Mouse (Mus musculus): ENCODE measurements around the gene Mrpl24. TPM values are rescaled to one million over a fixed set of nuclear protein-coding genes. Genes with fewer than 3 reads are reported as not detected.

Mrpl24 gene
- total and polyA plus RNA-seq, 3 experiments = 123 to 176 (median 166) TPM

GRCm38 (mm10) chr3:87946541-87946860 lies 27.2 kb downstream of the Mrpl24 start:
- no peaks in the 10 kb centered on the region for H3K79me2 ChIP-seq (replicated peaks; ENCODE audit: control insufficient read depth, extremely low read depth, insufficient read depth, poor library complexity, severe bottlenecking)
- H3K4me1 ChIP-seq (ENCODE audit: control insufficient read depth in 1 of 2, insufficient read depth in 2 of 2) = no peaks in the 10 kb centered on the region
- no peaks in the 10 kb centered on the region for H3K27me3 ChIP-seq (replicated peaks)
- H3K9me3 ChIP-seq (replicated peaks; ENCODE audit: low read length) = no peaks in the 10 kb centered on the region
- H3K9ac ChIP-seq (ENCODE audit: insufficient read depth, low read depth) = no peak overlapping the region
- dilution Hi-C loops (cut with MboI; ENCODE audit: extremely low pct_ligation_motif_present, extremely low pct_unique_long_range_greater_than_20kb, low sequenced_read_pairs) (no loop called here), in situ Hi-C loops (cut with MboI; ENCODE audit: low pct_ligation_motif_present, low pct_unique_long_range_greater_than_20kb, low sequenced_read_pairs) (no loop called here)
- H3K36me3 ChIP-seq (replicated peaks in 1 of 2; ENCODE audit: control insufficient read depth in 1 of 2, insufficient read depth in 1 of 2, low read length in 1 of 2) = peaks cover 18 to 46% of the 10 kb centered on the region in 2 experiments
- TF ChIP-seq ZNF384 (IDR thresholded peaks at IDR 0.05; ENCODE audit: low read depth, low read length) = no peak
- no peak for TF ChIP-seq CTCF (conservative IDR thresholded peaks at IDR 0.05 in 1 of 2, IDR thresholded peaks at IDR 0.05 in 1 of 2; ENCODE audit: low read depth in 2 of 2, low read length in 2 of 2)
- no peak for TF ChIP-seq SMC3 (IDR thresholded peaks at IDR 0.05; ENCODE audit: low read depth, low read length)
- TF ChIP-seq PAX5 (IDR thresholded peaks at IDR 0.05; ENCODE audit: low read length) = no peak
- DNase-seq (ENCODE audit: extremely low read depth) = no peak
- no peak overlapping the region for H3K4me3 ChIP-seq (replicated peaks in 1 of 3; ENCODE audit: low read depth in 2 of 3, low read length in 2 of 3, poor library complexity in 1 of 3)
- H3K4me2 ChIP-seq (ENCODE audit: insufficient read depth, low read depth, poor library complexity, severe bottlenecking) = no peak overlapping the region
- H3K27ac ChIP-seq (ENCODE audit: insufficient read depth, low read depth) = no peak overlapping the region

- H3K4me2 ChIP-seq (ENCODE audit: insufficient read depth, low read depth, poor library complexity, severe bottlenecking) = no peak overlapping the region
- no peaks in the 10 kb centered on the region for H3K27me3 ChIP-seq (replicated peaks)
- no peak overlapping the region for H3K27ac ChIP-seq (ENCODE audit: insufficient read depth, low read depth)
- no peaks in the 10 kb centered on the region for H3K9me3 ChIP-seq (replicated peaks; ENCODE audit: low read length)
- no peak for DNase-seq (ENCODE audit: extremely low read depth)
- no peaks in the 10 kb centered on the region for H3K79me2 ChIP-seq (replicated peaks; ENCODE audit: control insufficient read depth, extremely low read depth, insufficient read depth, poor library complexity, severe bottlenecking)
- in situ Hi-C loops (cut with MboI; ENCODE audit: low pct_ligation_motif_present, low pct_unique_long_range_greater_than_20kb, low sequenced_read_pairs) (no loop called here), dilution Hi-C loops (cut with MboI; ENCODE audit: extremely low pct_ligation_motif_present, extremely low pct_unique_long_range_greater_than_20kb, low sequenced_read_pairs) (no loop called here)
- H3K36me3 ChIP-seq (replicated peaks in 1 of 2; ENCODE audit: control insufficient read depth in 1 of 2, insufficient read depth in 1 of 2, low read length in 1 of 2) = peaks cover 12 to 39% of the 10 kb centered on the region in 2 experiments
- no peaks in the 10 kb centered on the region for H3K4me1 ChIP-seq (ENCODE audit: control insufficient read depth in 1 of 2, insufficient read depth in 2 of 2)
- TF ChIP-seq NELFE (IDR thresholded peaks at IDR 0.05; ENCODE audit: low read depth, low read length) (no peak), HCFC1 (IDR thresholded peaks at IDR 0.05; ENCODE audit: low read depth, low read length) (no peak), MAFK (IDR thresholded peaks at IDR 0.05; ENCODE audit: insufficient replicate concordance, low read length) (no peak), ZMIZ1 (IDR thresholded peaks at IDR 0.05; ENCODE audit: low read depth, low read length) (no peak), POLR2AphosphoS2 (IDR thresholded peaks at IDR 0.05; ENCODE audit: low read depth, low read length) (peak; percentile 43; the same call in 1 of the 2 replicates)
- H3K9ac ChIP-seq (ENCODE audit: insufficient read depth, low read depth) = no peak overlapping the region
- no peak overlapping the region for H3K4me3 ChIP-seq (replicated peaks in 1 of 3; ENCODE audit: low read depth in 2 of 3, low read length in 2 of 3, poor library complexity in 1 of 3)
Measured at GRCm38 (mm10) chr3:87947056-87947810, 27.9 kb downstream of the Mrpl24 start.

GRCm38 (mm10) chr3:87947811-87948199 lies 28.5 kb downstream of the Mrpl24 start:
- no peaks in the 10 kb centered on the region for H3K79me2 ChIP-seq (replicated peaks; ENCODE audit: control insufficient read depth, extremely low read depth, insufficient read depth, poor library complexity, severe bottlenecking)
- no peaks in the 10 kb centered on the region for H3K27me3 ChIP-seq (replicated peaks)
- in situ Hi-C loops (cut with MboI; ENCODE audit: low pct_ligation_motif_present, low pct_unique_long_range_greater_than_20kb, low sequenced_read_pairs) = no loop called here
- dilution Hi-C loops (cut with MboI; ENCODE audit: extremely low pct_ligation_motif_present, extremely low pct_unique_long_range_greater_than_20kb, low sequenced_read_pairs) = no loop called here
- H3K9me3 ChIP-seq (replicated peaks; ENCODE audit: low read length) = no peaks in the 10 kb centered on the region
- TF ChIP-seq RAD21 (IDR thresholded peaks at IDR 0.05; ENCODE audit: low read depth, low read length) (no peak), TBP (conservative IDR thresholded peaks at IDR 0.05; ENCODE audit: low read depth, low read length) (no peak), BHLHE40 (IDR thresholded peaks at IDR 0.05; ENCODE audit: low read depth, low read length) (no peak), CTCF (conservative IDR thresholded peaks at IDR 0.05 in 1 of 2, IDR thresholded peaks at IDR 0.05 in 1 of 2; ENCODE audit: low read depth in 2 of 2, low read length in 2 of 2) (no peak), JUND (conservative IDR thresholded peaks at IDR 0.05; ENCODE audit: low read depth, low read length) (no peak), ZNF384 (IDR thresholded peaks at IDR 0.05; ENCODE audit: low read depth, low read length) (no peak), E2F4 (IDR thresholded peaks at IDR 0.05; ENCODE audit: insufficient replicate concordance, low read depth, low read length) (no peak), CHD1 (IDR thresholded peaks at IDR 0.05; ENCODE audit: low read depth, low read length) (no peak), SMC3 (IDR thresholded peaks at IDR 0.05; ENCODE audit: low read depth, low read length) (no peak), MAX (IDR thresholded peaks at IDR 0.05; ENCODE audit: low read length) (no peak), PAX5 (IDR thresholded peaks at IDR 0.05; ENCODE audit: low read length) (no peak), POLR2AphosphoS2 (IDR thresholded peaks at IDR 0.05; ENCODE audit: low read depth, low read length) (no peak), KAT2A (IDR thresholded peaks at IDR 0.05; ENCODE audit: insufficient replicate concordance, low read length) (no peak), IRF4 (IDR thresholded peaks at IDR 0.05; ENCODE audit: low read depth, low read length) (no peak), POLR2A (IDR thresholded peaks at IDR 0.05; ENCODE audit: low read depth, low read length) (no peak), ZC3H11A (IDR thresholded peaks at IDR 0.05; ENCODE audit: low read depth, low read length) (no peak), MXI1 (IDR thresholded peaks at IDR 0.05; ENCODE audit: low read depth, low read length) (no peak), NRF1 (IDR thresholded peaks at IDR 0.05; ENCODE audit: low read depth, low read length) (no peak), ETS1 (conservative IDR thresholded peaks at IDR 0.05; ENCODE audit: low read depth, low read length) (no peak), ZMIZ1 (IDR thresholded peaks at IDR 0.05; ENCODE audit: low read depth, low read length) (no peak)
- no peaks in the 10 kb centered on the region for H3K4me1 ChIP-seq (ENCODE audit: control insufficient read depth in 1 of 2, insufficient read depth in 2 of 2)
- peaks cover 8 to 34% of the 10 kb centered on the region in 2 experiments for H3K36me3 ChIP-seq (replicated peaks in 1 of 2; ENCODE audit: control insufficient read depth in 1 of 2, insufficient read depth in 1 of 2, low read length in 1 of 2)
- no peak overlapping the region for H3K4me3 ChIP-seq (replicated peaks in 1 of 3; ENCODE audit: low read depth in 2 of 3, low read length in 2 of 3, poor library complexity in 1 of 3)
- H3K9ac ChIP-seq (ENCODE audit: insufficient read depth, low read depth) = no peak overlapping the region
- H3K4me2 ChIP-seq (ENCODE audit: insufficient read depth, low read depth, poor library complexity, severe bottlenecking) = no peak overlapping the region
- H3K27ac ChIP-seq (ENCODE audit: insufficient read depth, low read depth) = no peak overlapping the region
- no peak for DNase-seq (ENCODE audit: extremely low read depth)
